Mouse (Mus musculus) c-Kit-negative CD71-positive TER-119-positive erythroid progenitor cells, embryonic 14.5 days (primary cell): ENCODE measurements around the gene Chmp3.

Experiments used
- DNase-seq: peaks from one replicate; pipeline ENCODE4 v3.0.0-alpha.2; 2013; ENCODE audit warnings: low read depth, low spot score

The Chmp3 gene

DNA sequence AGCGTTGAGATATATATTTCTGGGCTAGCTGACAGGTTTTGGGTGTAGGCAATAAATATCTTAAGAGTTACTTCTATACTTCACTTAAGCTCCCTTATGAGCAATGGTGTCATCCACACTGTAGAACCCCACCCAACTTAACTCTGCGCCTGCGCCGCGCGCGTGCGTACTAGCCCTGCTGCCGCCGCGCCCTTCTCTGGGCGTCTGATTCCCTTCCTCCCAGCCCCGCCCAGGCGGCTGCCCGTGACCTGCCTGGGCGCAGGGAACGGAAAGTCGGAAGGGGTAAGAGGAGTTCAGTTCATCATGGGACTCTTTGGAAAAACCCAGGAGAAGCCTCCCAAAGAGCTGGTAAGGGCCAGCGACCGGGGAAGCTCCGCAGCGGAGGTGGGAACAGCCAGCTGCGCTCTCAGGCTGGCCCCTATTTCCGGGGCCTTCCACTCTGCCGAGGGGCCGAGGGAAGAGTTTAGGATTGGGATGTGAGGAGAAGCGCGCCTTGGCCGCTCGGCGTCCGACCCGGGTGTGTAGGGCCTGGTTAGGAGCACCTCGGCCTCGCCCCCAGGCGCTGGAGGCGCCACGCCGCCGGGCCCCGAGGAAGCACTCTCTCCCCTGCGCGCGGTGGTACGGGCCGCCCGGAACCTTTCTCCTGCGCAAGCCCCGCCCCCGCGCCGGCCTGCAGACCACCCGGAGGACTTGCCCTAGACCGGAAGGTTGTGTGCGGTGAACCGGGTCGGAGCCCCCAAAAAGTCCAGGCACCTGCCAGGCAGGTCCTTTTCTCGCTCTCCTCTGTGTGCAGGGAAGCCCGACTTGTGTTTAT, at the start of gene Chmp3:
Chmp3 (plus strand) TSS at position 112 of the 814 bp plus-strand sequence.
- DNase-seq = peak; percentile 97

DNA sequence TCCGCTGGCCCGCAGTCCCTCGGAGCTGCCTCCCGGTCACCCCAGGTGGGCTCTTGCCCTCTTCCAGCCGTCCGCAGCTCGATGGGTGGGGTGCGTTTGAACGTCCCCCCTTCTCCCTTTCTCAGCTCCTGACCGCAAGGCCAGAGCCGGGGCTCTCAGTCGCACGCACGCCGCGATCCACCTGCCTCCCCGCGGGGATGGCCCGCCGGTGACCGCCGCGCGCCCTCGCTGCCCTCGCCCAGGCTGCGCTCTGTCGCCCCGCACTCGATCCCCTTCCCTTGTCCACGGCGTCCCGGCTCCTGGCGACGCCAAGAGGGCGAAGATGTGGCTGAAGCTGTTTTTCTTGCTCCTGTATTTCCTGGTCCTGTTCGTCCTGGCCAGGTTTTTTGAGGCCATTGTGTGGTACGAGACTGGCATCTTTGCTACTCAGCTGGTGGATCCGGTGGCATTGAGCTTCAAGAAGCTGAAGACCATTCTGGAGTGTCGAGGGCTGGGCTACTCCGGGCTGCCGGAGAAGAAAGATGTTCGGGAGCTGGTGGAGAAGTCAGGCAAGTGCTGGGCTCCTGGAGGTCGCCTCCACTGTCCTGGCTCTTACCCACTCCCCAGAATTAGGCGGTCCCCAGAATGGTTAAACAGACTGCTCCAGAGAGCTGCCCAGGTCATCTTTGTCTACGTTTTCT, 49.1 kb upstream of the Chmp3 start:
- peak; percentile 47 for DNase-seq

DNA sequence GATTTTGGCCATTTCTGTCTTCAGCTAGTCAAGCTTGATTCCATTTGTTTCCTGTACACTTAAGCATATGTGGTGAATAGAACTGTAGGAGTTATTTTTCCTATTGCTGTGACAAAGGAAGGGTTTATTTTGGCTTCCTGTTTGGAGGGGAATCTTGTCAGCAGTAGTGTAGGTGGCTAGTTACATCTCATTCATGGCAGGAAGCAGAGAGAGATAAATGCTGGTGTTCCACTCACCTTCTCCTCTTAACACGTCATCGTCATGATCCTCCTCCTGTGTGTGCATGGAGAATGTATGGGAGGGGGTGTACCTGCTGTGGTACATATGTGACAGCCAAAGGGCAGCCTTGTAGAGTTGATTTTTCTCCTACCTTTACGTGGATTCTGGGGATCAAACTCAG, 43.0 kb upstream of the Chmp3 start:
- no peak for DNase-seq

DNA sequence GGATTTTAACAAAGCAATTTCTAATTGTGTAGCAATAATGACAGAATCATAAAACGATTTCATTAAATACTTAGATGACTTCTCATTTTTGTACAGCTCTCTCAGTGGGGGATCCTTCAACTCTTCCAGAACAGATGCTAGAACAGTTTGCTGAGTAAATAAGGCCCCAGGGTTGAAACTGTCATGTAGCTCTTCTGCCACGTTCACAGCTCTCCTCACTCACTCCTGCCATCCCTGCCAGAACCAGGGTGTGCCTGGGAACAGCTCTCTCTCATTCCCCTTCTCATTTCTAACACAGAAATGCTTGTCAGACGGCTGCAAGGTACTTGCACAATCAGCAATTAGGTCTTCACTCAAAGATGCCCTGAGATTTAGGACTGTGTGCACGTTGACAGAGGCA, 40.6 kb upstream of the Chmp3 start:
- DNase-seq = no peak

- DNase-seq = no peak
Observed at GRCm38 (mm10) chr6:71503670-71504069, 39.9 kb upstream of the Chmp3 start.

DNA sequence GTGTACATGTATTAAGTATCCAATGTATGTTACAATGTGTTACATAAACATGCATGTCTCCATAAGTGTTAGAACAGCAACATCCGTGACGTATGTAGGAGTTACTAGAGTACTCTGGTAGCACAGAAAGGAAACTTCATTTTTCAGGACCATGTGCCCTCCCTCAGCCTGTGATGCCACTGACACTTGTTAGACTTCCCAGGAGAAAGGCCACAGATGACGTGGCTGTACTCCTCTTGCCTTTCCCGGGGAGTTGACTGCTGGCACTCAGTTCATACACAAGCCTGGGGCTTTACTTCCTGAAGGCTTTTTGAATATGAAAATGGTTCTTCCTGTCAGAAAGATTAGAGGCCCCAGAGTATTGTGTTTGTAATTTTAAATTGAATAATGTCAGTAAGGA, 39.5 kb upstream of the Chmp3 start:
- DNase-seq = no peak

GRCm38 (mm10) chr6:71505671-71506070, 37.9 kb upstream of the Chmp3 start:
- DNase-seq = no peak

- no peak for DNase-seq
Observed at GRCm38 (mm10) chr6:71519476-71519875, 24.1 kb upstream of the Chmp3 start.

GRCm38 (mm10) chr6:71525556-71525955, 18.0 kb upstream of the Chmp3 start:
- DNase-seq = no peak

- DNase-seq = no peak
Observed at GRCm38 (mm10) chr6:71527056-71527455, 16.5 kb upstream of the Chmp3 start.

- DNase-seq = no peak
Observed at GRCm38 (mm10) chr6:71527826-71528225, 15.8 kb upstream of the Chmp3 start.

- DNase-seq = no peak
Observed at GRCm38 (mm10) chr6:71530176-71530575, 13.4 kb upstream of the Chmp3 start.

- no peak for DNase-seq
Observed at GRCm38 (mm10) chr6:71537286-71537685, 6.3 kb upstream of the Chmp3 start.

GRCm38 (mm10) chr6:71555507-71555951, 11.9 kb downstream of the Chmp3 start:
- no peak for DNase-seq

GRCm38 (mm10) chr6:71556826-71557225, 13.2 kb downstream of the Chmp3 start:
- DNase-seq = no peak

DNA sequence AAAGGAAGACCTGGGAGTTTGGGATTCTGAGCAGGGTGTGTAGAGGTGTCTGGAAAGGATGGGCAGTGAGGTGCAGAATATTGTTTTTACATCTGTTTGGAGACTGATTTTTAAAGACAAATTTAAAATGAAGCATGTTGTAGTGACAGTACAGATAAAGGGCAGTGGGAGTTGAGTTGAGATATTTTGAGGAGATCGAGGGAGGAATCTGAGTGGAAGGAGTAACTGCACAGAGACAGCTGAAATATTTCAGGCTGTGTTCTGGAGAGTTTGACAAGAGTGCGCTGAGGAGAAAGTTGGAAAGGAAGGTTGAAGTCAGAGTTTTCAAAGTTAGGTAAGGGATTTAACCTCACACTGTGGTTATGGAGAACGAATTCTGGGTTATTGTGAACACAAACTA, 25.0 kb downstream of the Chmp3 start:
- no peak for DNase-seq

GRCm38 (mm10) chr6:71569025-71569424, 25.4 kb downstream of the Chmp3 start:
- DNase-seq = no peak

- no peak for DNase-seq
Observed at GRCm38 (mm10) chr6:71575359-71575758, 31.8 kb downstream of the Chmp3 start.

- no peak for DNase-seq
Observed at GRCm38 (mm10) chr6:71579478-71579877, 35.9 kb downstream of the Chmp3 start.

GRCm38 (mm10) chr6:71583198-71583597, 39.6 kb downstream of the Chmp3 start:
- DNase-seq = no peak

DNA sequence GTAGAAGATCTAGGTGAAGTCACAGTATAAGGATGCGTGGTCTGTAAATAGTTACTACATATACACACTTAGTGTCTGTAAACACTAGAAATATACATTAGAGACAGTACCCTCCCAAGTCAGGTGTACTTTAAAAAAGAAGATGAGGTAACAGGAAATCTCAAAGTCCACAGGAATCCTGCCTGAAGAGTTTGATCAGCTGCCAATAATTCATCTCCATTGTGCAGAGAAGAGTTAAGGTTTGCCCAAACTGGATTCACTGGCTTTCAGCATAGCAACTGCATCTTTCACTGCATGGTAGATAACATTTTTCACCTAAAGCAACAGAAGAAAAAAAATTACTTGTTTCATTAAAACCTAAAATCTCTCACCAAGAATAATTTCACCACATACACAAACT, 45.8 kb downstream of the Chmp3 start:
- DNase-seq = no peak

DNA sequence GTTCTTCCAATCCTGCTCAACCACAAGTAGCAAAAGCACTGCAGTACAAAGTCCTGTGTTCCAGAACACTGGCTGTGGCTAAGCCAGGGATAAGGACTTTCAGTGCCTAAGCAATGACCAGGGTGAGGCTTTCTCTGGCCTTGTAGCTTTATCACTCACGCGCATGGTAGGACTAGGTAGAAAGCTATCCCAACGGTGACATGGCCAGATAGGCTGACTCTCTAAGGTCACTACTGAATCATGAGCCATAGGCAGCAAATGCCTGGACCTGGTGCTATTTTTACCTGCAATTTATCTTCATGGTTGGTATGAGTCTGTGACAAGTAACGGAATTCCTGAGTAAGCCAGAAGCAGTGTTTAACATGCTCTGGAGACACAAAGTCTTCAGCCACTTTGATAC, 46.6 kb downstream of the Chmp3 start:
- DNase-seq = no peak

- DNase-seq = no peak
Observed at GRCm38 (mm10) chr6:71607756-71608155, 64.2 kb downstream of the Chmp3 start.
